Mouse (Mus musculus) testis, adult 2 months (tissue): ENCODE data around the gene Lhx6. TPM values are rescaled to one million over a fixed set of nuclear protein-coding genes. Genes with fewer than 3 reads are reported as not detected.

Source experiments
- H3K27ac ChIP-seq: fragments of 200-500 bp; 2 replicates; pipeline ENCODE4 v1.5.1; 2012; ENCODE audit warnings: low read depth, low read length; ENCODE audit not compliant: control insufficient read depth, insufficient read depth
- H3K27me3 ChIP-seq: fragments of 200-500 bp; 2 replicates; pipeline ENCODE4 v1.6.1; 2012; ENCODE audit warnings: mild to moderate bottlenecking, low read length, moderate library complexity; ENCODE audit not compliant: control insufficient read depth, insufficient read depth
- H3K36me3 ChIP-seq: fragments of 200-500 bp; 2 replicates; pipeline ENCODE4 v1.6.1; 2012; ENCODE audit warnings: mild to moderate bottlenecking, low read length; ENCODE audit not compliant: control insufficient read depth, insufficient read depth
- H3K4me1 ChIP-seq: fragments of 200-500 bp; 2 replicates; pipeline ENCODE4 v1.6.1; 2012; ENCODE audit warnings: low read length; ENCODE audit not compliant: control insufficient read depth, insufficient read depth
- H3K4me3 ChIP-seq: fragments of 200-500 bp; 2 replicates; pipeline ENCODE4 v1.5.1; 2012; ENCODE audit warnings: low read depth, mild to moderate bottlenecking, low read length, moderate library complexity, mixed read lengths; ENCODE audit not compliant: control insufficient read depth
- CTCF ChIP-seq: fragments of 200-500 bp; IDR thresholded peaks from 2 replicates; pipeline ENCODE4 v1.5.1; 2012; ENCODE audit warnings: low read depth, mild to moderate bottlenecking, inconsistent platforms, low read length, moderate library complexity; ENCODE audit not compliant: control insufficient read depth, insufficient read depth, insufficient replicate concordance
- POLR2A ChIP-seq: fragments of 200-500 bp; IDR thresholded peaks from 2 replicates; pipeline ENCODE4 v1.6.1; 2012; ENCODE audit warnings: low read depth, mild to moderate bottlenecking, inconsistent platforms, low read length, moderate library complexity; ENCODE audit not compliant: control insufficient read depth
- polyA plus RNA-seq: library from polyadenylated mRNA; depleted of rRNA; stranded (reverse); fragments of >200 nt; gene quantifications from 2 replicates; pipeline ENCODE4 v1.2.3, GENCODE M21; 2012

Lhx6 gene
- polyA plus RNA-seq, 1 experiment: 3.9 TPM

DNA sequence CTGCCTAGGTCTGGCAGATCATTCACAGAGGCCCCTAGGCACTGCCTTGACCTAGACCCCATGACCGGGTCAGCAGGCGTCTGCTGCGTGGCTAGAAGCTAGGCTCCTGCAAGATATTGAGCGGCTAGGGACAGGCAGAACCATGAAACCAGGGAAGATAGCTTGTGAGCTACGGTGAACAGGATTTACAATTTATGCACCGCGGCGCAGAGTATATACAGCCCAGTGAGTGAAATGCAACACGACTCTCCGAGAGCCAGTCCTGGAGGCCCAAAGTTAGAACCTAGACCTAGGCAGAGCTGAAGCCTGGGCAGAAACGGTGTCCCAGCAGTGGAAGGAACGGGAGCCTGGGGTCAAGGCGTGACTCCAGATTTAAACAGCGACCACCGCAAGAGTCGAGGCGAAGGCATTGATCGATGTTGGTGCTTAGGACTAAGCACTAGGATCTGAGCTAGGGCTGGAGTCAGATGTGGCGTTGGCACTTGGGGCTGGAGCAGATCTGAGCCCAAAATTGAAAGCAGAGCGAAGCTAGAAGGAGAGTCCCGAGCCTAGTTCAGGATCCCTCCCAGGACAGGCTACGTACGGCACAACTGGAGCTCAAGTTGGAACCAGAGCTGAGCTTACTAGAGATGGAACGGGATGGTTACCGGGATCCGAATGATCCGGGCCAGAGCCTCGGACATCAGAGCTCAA is 3.2 kb downstream of the Lhx6 start:
- H3K27ac ChIP-seq: no peak overlapping the region
- peaks cover 8% of the 10 kb centered on the region; the same call in 1 of the 2 replicates for H3K27me3 ChIP-seq
- H3K4me3 ChIP-seq: no peak overlapping the region
- TF ChIP-seq POLR2A: no peak
- no peak for TF ChIP-seq CTCF
- H3K36me3 ChIP-seq: no peaks in the 10 kb centered on the region
- H3K4me1 ChIP-seq: peaks cover 23% of the 10 kb centered on the region

DNA sequence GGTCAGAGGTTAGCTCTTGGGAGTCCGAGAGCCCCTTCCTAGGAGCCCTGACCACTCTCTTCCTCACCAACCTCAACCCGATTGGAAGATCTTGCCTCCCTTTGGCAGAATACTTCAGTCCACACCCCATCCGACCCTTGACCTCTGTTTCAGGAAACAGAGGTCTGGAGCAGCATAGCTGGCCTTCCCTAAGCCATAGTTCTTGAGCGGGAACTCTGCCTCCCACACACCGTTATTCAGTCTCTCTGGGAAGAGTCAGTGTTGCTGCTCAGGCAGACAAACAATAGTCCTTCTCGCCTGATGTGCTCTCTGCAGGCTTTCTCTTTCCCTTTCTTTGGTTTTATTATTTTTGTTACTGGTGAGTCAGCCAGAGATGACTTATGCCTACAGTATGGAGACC is 5.5 kb downstream of the Lhx6 start:
- Histone ChIP-seq H3K36me3 (no peaks in the 10 kb centered on the region), H3K4me1 (peaks cover 21% of the 10 kb centered on the region), H3K27ac (no peak overlapping the region), H3K4me3 (no peak overlapping the region), H3K27me3 (peaks cover 5% of the 10 kb centered on the region; the same call in 1 of the 2 replicates)
- TF ChIP-seq CTCF (no peak), POLR2A (no peak)

DNA sequence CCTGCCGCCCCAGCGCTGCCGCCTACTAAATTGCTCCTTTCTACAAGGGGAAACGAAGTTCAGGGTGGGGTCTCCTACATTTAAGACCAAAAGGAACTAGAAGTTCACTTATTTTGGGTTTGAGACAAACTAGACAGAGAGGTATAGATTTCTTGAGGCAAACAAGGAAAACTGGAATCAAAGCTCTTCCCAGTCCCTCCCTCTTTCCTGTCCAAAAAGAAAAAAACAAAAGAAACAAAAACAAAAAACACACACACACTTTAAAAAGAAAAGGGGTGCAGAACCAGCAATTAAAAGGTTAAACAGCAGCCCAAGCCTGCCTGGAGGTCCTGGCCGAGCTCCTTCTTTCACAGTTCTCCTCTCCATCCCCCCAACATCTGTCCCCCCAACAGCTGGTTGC is 7.2 kb downstream of the Lhx6 start:
- Histone ChIP-seq H3K36me3 (no peaks in the 10 kb centered on the region), H3K4me3 (no peak overlapping the region), H3K27me3 (no peaks in the 10 kb centered on the region; the same call in 1 of the 2 replicates), H3K27ac (no peak overlapping the region), H3K4me1 (peaks cover 9% of the 10 kb centered on the region)
- TF ChIP-seq CTCF (no peak), POLR2A (no peak)

GRCm38 (mm10) chr2:36097129-36097815 is 7.9 kb downstream of the Lhx6 start:
- Histone ChIP-seq H3K4me3 (no peak overlapping the region), H3K4me1 (peaks cover 7% of the 10 kb centered on the region), H3K27ac (no peak overlapping the region), H3K36me3 (no peaks in the 10 kb centered on the region), H3K27me3 (no peaks in the 10 kb centered on the region; the same call in 1 of the 2 replicates)
- TF ChIP-seq CTCF: no peak
- no peak for TF ChIP-seq POLR2A

- peak overlapping the region; percentile 33; the same call in 1 of the 2 replicates for H3K4me3 ChIP-seq
- H3K4me1 ChIP-seq: peaks cover 18% of the 10 kb centered on the region
- TF ChIP-seq POLR2A: no peak
- TF ChIP-seq CTCF: no peak
- no peaks in the 10 kb centered on the region for H3K27me3 ChIP-seq
- no peak overlapping the region for H3K27ac ChIP-seq
- no peaks in the 10 kb centered on the region for H3K36me3 ChIP-seq
These were observed 11.2 kb downstream of the Lhx6 start for GRCm38 (mm10) chr2:36093914-36094475.

DNA sequence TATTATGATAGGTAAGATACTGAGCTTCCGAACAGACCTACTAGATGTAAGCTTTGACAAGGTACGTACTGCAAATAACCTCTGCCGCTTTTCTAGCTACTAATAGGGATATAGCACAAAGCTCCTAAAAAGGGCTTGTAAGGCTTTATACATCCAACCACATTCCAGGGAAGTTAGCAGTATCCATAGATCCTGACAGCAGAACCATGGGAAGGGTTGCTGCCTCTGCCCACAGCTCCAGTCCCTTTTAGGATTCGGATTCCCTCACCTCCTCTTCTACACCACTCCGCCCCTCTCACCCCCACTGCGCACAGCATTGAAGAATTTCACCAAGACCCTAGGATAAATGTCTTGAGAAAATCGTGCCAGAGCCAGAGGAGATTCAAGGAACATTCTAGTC is 11.9 kb downstream of the Lhx6 start:
- H3K27me3 ChIP-seq: no peaks in the 10 kb centered on the region
- TF ChIP-seq CTCF (no peak), POLR2A (no peak)
- H3K36me3 ChIP-seq: no peaks in the 10 kb centered on the region
- H3K4me1 ChIP-seq: peaks cover 17% of the 10 kb centered on the region
- no peak overlapping the region for H3K4me3 ChIP-seq
- H3K27ac ChIP-seq: no peak overlapping the region

- TF ChIP-seq POLR2A (no peak), CTCF (no peak)
- peaks cover 15% of the 10 kb centered on the region for H3K4me1 ChIP-seq
- H3K36me3 ChIP-seq: no peaks in the 10 kb centered on the region
- no peak overlapping the region for H3K4me3 ChIP-seq
- H3K27ac ChIP-seq: no peak overlapping the region
- no peaks in the 10 kb centered on the region for H3K27me3 ChIP-seq
These were observed 12.5 kb downstream of the Lhx6 start for GRCm38 (mm10) chr2:36092748-36093147.
